Mouse (Mus musculus) cerebellum, postnatal 36 days (tissue): Measurements from ENCODE around the gene Itgb3.
"Not testable (repeated sequence)": the region's sequence is repeated elsewhere in the genome, so short reads cannot be mapped to it uniquely, and the experiment has no call there.

ENCODE experiments used
- DNase-seq, 2 experiments: peaks; one replicate each; pipeline ENCODE4 v3.0.0; 2021 to 2022; ENCODE audit warnings: mixed read lengths in 2 of 2

Itgb3 gene

GRCm38 (mm10) chr11:104607491-104608245 is at the start of gene Itgb3:
Gene Itgb3, plus strand, starts transcription at chr11:104608000.
- DNase-seq: peak; percentile 73 to 84

GRCm38 (mm10) chr11:104558065-104558464 is 49.7 kb upstream of the Itgb3 start:
- DNase-seq: no peak

- no peak for DNase-seq
Measured at GRCm38 (mm10) chr11:104558651-104559403, 49.0 kb upstream of the Itgb3 start.

- DNase-seq: no peak
Measured at GRCm38 (mm10) chr11:104560971-104561370, 46.8 kb upstream of the Itgb3 start.

- DNase-seq: no peak
Measured at GRCm38 (mm10) chr11:104563496-104563895, 44.3 kb upstream of the Itgb3 start.

GRCm38 (mm10) chr11:104565172-104565571 is 42.6 kb upstream of the Itgb3 start:
- no peak for DNase-seq

GRCm38 (mm10) chr11:104566097-104566496 is 41.7 kb upstream of the Itgb3 start:
- no peak for DNase-seq

- no peak for DNase-seq
Measured at GRCm38 (mm10) chr11:104566796-104567195, 41.0 kb upstream of the Itgb3 start.

- DNase-seq: no peak
Measured at GRCm38 (mm10) chr11:104567736-104568135, 40.1 kb upstream of the Itgb3 start.

GRCm38 (mm10) chr11:104568326-104568725 is 39.5 kb upstream of the Itgb3 start:
- no peak for DNase-seq

GRCm38 (mm10) chr11:104570515-104570914 is 37.3 kb upstream of the Itgb3 start:
- DNase-seq: not testable (repeated sequence)

- DNase-seq: peak; percentile 20 to 27
Measured at GRCm38 (mm10) chr11:104571373-104571772, 36.4 kb upstream of the Itgb3 start.

- no peak for DNase-seq
Measured at GRCm38 (mm10) chr11:104572091-104572490, 35.7 kb upstream of the Itgb3 start.

GRCm38 (mm10) chr11:104572566-104572965 is 35.2 kb upstream of the Itgb3 start:
- no peak for DNase-seq

GRCm38 (mm10) chr11:104576772-104577612 is 30.8 kb upstream of the Itgb3 start:
- DNase-seq: no peak

GRCm38 (mm10) chr11:104578074-104578473 is 29.7 kb upstream of the Itgb3 start:
- DNase-seq: no peak

- DNase-seq: no peak
Measured at GRCm38 (mm10) chr11:104579084-104579483, 28.7 kb upstream of the Itgb3 start.

- DNase-seq: no peak
Measured at GRCm38 (mm10) chr11:104579575-104579974, 28.2 kb upstream of the Itgb3 start.

GRCm38 (mm10) chr11:104580091-104580490 is 27.7 kb upstream of the Itgb3 start:
- DNase-seq: no peak

- DNase-seq: no peak
Measured at GRCm38 (mm10) chr11:104580606-104581005, 27.2 kb upstream of the Itgb3 start.

- DNase-seq: no peak
Measured at GRCm38 (mm10) chr11:104581446-104582307, 26.1 kb upstream of the Itgb3 start.

GRCm38 (mm10) chr11:104582308-104582606 is 25.5 kb upstream of the Itgb3 start:
- no peak for DNase-seq
